Mouse (Mus musculus): ENCODE measurements around the gene Echdc1. TPM values are rescaled to one million over a fixed set of nuclear protein-coding genes. Genes with fewer than 3 reads are reported as not detected.
A peak's percentile ranks its signal among the peaks of the same experiment; 100 is the strongest.
"Not testable (repeated sequence)": the region's sequence is repeated elsewhere in the genome, so short reads cannot be mapped to it uniquely, and the experiment has no call there.

Gene Echdc1
- polyA plus RNA-seq, 1 experiment = 24.4 TPM

DNA sequence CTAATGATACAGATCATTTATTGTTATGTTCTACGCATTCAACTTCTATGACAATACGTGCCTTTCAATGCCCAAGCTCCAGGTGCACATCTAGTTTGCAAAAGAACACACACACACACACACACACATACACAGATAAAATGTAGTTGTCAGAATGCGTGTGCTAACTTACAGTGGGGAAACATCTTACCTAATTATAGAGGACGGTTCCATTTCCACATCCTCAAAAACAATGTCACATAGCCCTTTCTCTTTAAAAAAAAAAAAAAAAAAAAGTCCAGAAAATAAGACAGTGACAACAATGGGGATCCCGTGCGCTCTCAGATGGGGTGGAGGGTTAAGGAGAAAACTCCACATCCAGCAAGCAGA lies 48.1 kb downstream of the Echdc1 start:
- Histone ChIP-seq H3K4me3 (ENCODE audit: insufficient read depth, low read depth, low read length) (peak overlapping the region; percentile 96), H3K27ac (ENCODE audit: insufficient read depth, low read depth, low read length) (peak overlapping the region; percentile 80), H3K4me1 (ENCODE audit: control insufficient read depth, insufficient read depth, low read length) (peaks cover 8% of the 10 kb centered on the region), H3K36me3 (ENCODE audit: control insufficient read depth, insufficient read depth, low read length) (no peaks in the 10 kb centered on the region), H3K27me3 (replicated peaks; ENCODE audit: control insufficient read depth, insufficient read depth, low read length) (no peaks in the 10 kb centered on the region)
- WGBS = 0% methylated on average over 6 of the region's 6 CpGs
- no peak for TF ChIP-seq CTCF (conservative IDR thresholded peaks at IDR 0.05; ENCODE audit: insufficient read depth, insufficient read length, low read depth, low read length)
- no peak for TF ChIP-seq POLR2A (IDR thresholded peaks at IDR 0.05; ENCODE audit: low read depth, low read length)
- no peak for DNase-seq

DNA sequence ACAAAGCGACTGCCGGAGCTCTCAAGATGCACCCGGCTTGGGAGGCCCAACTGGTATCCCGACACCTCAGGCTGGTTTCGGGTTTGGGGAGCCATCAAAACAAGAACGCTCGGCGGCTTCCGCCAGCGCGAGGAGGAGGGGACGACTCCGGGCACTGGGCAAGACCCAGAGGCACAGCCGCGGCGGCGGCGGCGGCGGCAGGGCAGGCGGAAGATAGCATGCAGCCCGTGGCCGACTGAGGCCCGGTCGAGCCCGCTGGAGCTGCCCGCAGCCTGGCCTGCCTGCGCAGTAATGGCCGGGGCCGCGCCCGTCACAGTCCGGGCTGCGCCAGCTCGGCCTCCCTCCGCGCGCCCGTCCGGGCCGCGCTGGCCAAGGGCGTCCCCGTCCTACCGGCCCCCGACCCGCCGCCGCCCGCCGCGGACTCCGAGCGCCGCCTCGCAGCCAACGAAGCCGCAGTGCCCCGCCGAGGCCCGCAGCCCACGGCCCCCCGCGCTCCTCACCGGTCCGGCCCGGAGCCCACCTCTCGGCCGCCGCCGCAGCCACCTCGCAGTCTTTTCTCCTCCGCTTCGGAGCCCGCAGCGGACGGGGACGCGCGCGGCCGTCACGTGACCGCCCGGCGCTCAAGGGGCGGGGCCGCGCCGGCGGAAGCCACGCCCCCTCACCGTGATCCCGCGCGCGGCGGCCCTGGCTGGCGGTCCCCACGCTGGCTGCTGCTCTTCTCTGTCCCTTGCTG lies 48.7 kb downstream of the Echdc1 start:
- no peak for TF ChIP-seq CTCF (conservative IDR thresholded peaks at IDR 0.05; ENCODE audit: insufficient read depth, insufficient read length, low read depth, low read length)
- peak; percentile 54 for TF ChIP-seq POLR2A (IDR thresholded peaks at IDR 0.05; ENCODE audit: low read depth, low read length)
- Histone ChIP-seq H3K4me1 (ENCODE audit: control insufficient read depth, insufficient read depth, low read length) (peaks cover 8% of the 10 kb centered on the region), H3K36me3 (ENCODE audit: control insufficient read depth, insufficient read depth, low read length) (no peaks in the 10 kb centered on the region), H3K4me3 (ENCODE audit: insufficient read depth, low read depth, low read length) (peak overlapping the region; percentile 96), H3K27ac (ENCODE audit: insufficient read depth, low read depth, low read length) (peak overlapping the region; percentile 89), H3K27me3 (replicated peaks; ENCODE audit: control insufficient read depth, insufficient read depth, low read length) (no peaks in the 10 kb centered on the region)
- WGBS = under 1% methylated on average over 96 of the region's 100 CpGs
- peak; percentile 93 for DNase-seq

DNA sequence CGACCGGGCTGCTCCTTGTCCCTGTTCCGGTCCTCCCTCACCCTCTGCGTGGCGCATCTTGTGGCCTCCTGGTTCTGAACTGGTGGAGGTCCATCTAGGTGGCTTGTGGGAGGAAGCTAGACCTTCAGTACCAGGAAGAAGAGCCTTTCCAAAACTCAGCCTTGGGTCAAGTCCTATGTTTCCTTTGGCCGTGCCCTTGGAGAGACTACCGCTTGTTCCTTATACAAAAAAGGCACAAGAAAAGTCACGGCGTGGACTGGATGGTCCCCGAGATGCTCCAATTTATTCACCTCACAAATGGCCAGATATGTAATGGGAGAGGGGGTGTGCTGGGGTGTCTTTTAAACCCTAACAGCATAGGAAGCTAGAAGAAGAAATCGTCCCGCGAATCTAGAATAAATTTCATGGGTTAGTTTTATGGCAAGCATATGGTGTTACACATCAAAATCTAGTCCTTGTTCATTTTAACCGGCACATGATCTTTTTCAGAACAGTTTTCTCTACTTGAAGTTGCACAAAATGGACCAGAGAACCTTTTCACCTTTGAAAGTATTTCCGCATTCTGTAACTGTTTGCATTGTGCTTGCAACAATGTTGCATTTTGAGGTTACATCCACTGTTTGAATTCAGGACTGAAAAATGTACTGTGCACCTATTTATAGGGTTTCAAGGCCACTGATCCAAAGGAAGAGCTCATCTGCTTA lies 49.4 kb downstream of the Echdc1 start, which contains the start of gene Rnf146:
Rnf146 (minus strand) TSS at position 246 of the 704 bp plus-strand sequence.
- H3K27me3 ChIP-seq (replicated peaks; ENCODE audit: control insufficient read depth, insufficient read depth, low read length) = no peaks in the 10 kb centered on the region
- H3K36me3 ChIP-seq (ENCODE audit: control insufficient read depth, insufficient read depth, low read length) = no peaks in the 10 kb centered on the region
- TF ChIP-seq CTCF (conservative IDR thresholded peaks at IDR 0.05; ENCODE audit: insufficient read depth, insufficient read length, low read depth, low read length) = no peak
- no peak for TF ChIP-seq POLR2A (IDR thresholded peaks at IDR 0.05; ENCODE audit: low read depth, low read length)
- H3K27ac ChIP-seq (ENCODE audit: insufficient read depth, low read depth, low read length) = peak within 1 kb of the TSS; percentile 89
- 6% methylated on average over 15 of the region's 15 CpGs for whole genome bisulfite sequencing
- no peak for DNase-seq
- H3K4me1 ChIP-seq (ENCODE audit: control insufficient read depth, insufficient read depth, low read length) = peaks cover 4% of the 10 kb centered on the region
- H3K4me3 ChIP-seq (ENCODE audit: insufficient read depth, low read depth, low read length) = peak within 1 kb of the TSS; percentile 96

DNA sequence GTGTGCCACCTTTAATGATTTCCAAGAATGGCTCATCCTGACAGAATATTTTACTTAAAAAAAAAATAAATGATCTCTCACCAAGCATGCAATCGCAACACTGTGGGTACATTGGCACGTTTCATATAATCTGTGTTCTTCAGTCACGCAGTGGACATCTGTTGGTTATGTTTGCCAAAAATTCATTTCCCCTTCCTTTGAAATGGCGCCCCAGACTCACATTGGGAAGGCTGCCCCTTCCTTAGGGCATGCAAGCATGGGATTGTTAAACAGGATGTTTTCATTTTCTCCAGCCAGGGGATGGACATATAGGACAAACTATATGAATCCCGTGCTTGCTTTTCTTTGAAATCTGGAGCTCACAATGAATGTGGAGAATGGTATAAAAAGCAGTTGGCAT lies 61.1 kb downstream of the Echdc1 start:
- WGBS = 72% methylated on average over 5 of the region's 5 CpGs

DNA sequence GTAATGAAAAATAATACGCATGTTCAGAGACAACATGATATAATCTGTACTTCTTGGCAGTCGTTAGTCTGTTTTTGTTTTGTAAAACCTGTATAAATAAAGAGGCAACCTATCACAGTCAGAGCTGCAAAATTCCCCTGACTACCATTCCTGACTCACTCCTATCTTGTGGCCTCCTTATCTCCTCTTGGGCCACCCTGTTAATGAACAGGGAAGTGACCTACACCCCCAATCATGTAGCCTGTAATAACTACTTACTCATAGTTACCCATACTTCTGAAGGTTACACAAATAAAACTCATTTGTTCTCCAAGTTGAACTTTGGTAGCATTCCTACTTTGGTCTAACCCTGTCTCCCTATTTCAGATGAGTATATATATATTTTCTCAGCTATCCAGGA lies 68.6 kb downstream of the Echdc1 start:
- Histone ChIP-seq H3K4me1 (ENCODE audit: control insufficient read depth, insufficient read depth, low read length) (no peaks in the 10 kb centered on the region), H3K36me3 (ENCODE audit: control insufficient read depth, insufficient read depth, low read length) (no peaks in the 10 kb centered on the region), H3K27ac (ENCODE audit: insufficient read depth, low read depth, low read length) (no peak overlapping the region), H3K27me3 (replicated peaks; ENCODE audit: control insufficient read depth, insufficient read depth, low read length) (no peaks in the 10 kb centered on the region), H3K4me3 (ENCODE audit: insufficient read depth, low read depth, low read length) (no peak overlapping the region)
- WGBS = 74% methylated on average over 2 of the region's 2 CpGs
- no peak for DNase-seq
- TF ChIP-seq CTCF (conservative IDR thresholded peaks at IDR 0.05; ENCODE audit: insufficient read depth, insufficient read length, low read depth, low read length) (no peak), POLR2A (IDR thresholded peaks at IDR 0.05; ENCODE audit: low read depth, low read length) (no peak)

More for the DNA sequence above, 61.1 kb downstream of the Echdc1 start:
- Histone ChIP-seq H3K27ac (ENCODE audit: insufficient read depth, low read depth, low read length) (no peak overlapping the region), H3K4me1 (ENCODE audit: control insufficient read depth, insufficient read depth, low read length) (no peaks in the 10 kb centered on the region), H3K4me3 (ENCODE audit: insufficient read depth, low read depth, low read length) (no peak overlapping the region), H3K36me3 (ENCODE audit: control insufficient read depth, insufficient read depth, low read length) (no peaks in the 10 kb centered on the region), H3K27me3 (replicated peaks; ENCODE audit: control insufficient read depth, insufficient read depth, low read length) (no peaks in the 10 kb centered on the region)
- DNase-seq = no peak
- TF ChIP-seq CTCF (conservative IDR thresholded peaks at IDR 0.05; ENCODE audit: insufficient read depth, insufficient read length, low read depth, low read length) (no peak), POLR2A (IDR thresholded peaks at IDR 0.05; ENCODE audit: low read depth, low read length) (no peak)

DNA sequence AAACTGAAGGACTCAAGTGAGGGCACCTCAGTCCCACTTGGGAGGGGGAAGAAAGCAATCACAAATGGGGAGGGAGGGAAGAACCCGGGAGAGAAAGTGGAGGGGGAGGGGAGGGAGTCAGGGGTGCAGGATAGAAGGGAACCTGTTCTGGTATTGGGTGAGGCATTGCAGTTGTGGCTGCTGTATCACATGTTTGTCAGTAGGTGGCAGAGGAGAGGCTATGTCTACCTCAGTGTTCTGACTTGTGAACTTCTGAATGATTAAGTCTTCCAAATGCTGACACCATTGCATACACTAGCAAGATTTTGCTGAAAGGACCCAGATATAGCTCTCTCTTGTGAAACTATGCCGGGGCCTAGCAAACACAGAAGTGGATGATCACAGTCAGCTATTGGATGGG lies 81.9 kb downstream of the Echdc1 start:
- DNase-seq; H3K36me3 ChIP-seq (ENCODE audit: control insufficient read depth, insufficient read depth, low read length); H3K4me3 ChIP-seq (ENCODE audit: insufficient read depth, low read depth, low read length); H3K4me1 ChIP-seq (ENCODE audit: control insufficient read depth, insufficient read depth, low read length); H3K27ac ChIP-seq (ENCODE audit: insufficient read depth, low read depth, low read length); H3K27me3 ChIP-seq (replicated peaks; ENCODE audit: control insufficient read depth, insufficient read depth, low read length): not testable (repeated sequence)
- peak; percentile 18; the same call in 1 of the 2 replicates for TF ChIP-seq CTCF (conservative IDR thresholded peaks at IDR 0.05; ENCODE audit: insufficient read depth, insufficient read length, low read depth, low read length)
- WGBS = 77% methylated on average over 2 of the region's 2 CpGs

Other genes with a start within 250 kb of the Echdc1 start
- gene Soga3, start 169.3 kb upstream of the Echdc1 start, polyA plus RNA-seq (2012; rRNA removed) = 0.09 and 0.12 TPM in 2 replicates
- gene Gm49353, start 114.2 kb upstream of the Echdc1 start, polyA plus RNA-seq (2012; rRNA removed) = not detected in 2 replicates
- 0.09 and 0.11 TPM in 2 replicates for gene 9330159F19Rik, start 101.6 kb upstream of the Echdc1 start, polyA plus RNA-seq (2012; rRNA removed)
- gene Rnf146, start 49.3 kb downstream of the Echdc1 start, polyA plus RNA-seq (2012; rRNA removed) = 20.5 and 23.6 TPM in 2 replicates
- 0.43 and 0.59 TPM in 2 replicates for gene Rspo3, start 222.7 kb downstream of the Echdc1 start, polyA plus RNA-seq (2012; rRNA removed)

Measured in kidney, adult 2 months (tissue).